In genomic region chr9:61368567-61369240, GRCm38 (mm10) we compare ENCODE assay signal across 7 mouse cellular contexts. TPM values are rescaled to one million over a fixed set of nuclear protein-coding genes. Genes with fewer than 3 reads are reported as not detected.
DNase-seq lines count a peak whose midpoint lies in the region; ATAC-seq and TF ChIP-seq lines count a peak whose summit lies in the region.

No protein-coding gene starts in this region.

- ATAC-seq in forebrain, postnatal 0 days = no peak
- ATAC-seq in intestine, embryonic 14.5 days (replicated peaks; ENCODE audit: low FRiP score, low TSS enrichment, low read depth) = no peak
- no peak for ATAC-seq in liver, embryonic 15.5 days (ENCODE audit: insufficient read depth)

- H3K4me3 ChIP-seq in forebrain, postnatal 0 days (ENCODE audit: low read depth, low read length) = no peak overlapping the region
- 0 out of 2 replicates have a peak overlapping the region, but pooled peaks have one; percentile 6 for H3K4me3 ChIP-seq in intestine, embryonic 14.5 days (ENCODE audit: low read depth, low read length)
- H3K4me3 ChIP-seq in liver, embryonic 15.5 days (replicated peaks) = peak overlapping the region; percentile 70

- no peak overlapping the region for H3K9ac ChIP-seq in forebrain, postnatal 0 days
- no peak overlapping the region for H3K9ac ChIP-seq in intestine, embryonic 14.5 days (ENCODE audit: low read length)
- H3K9ac ChIP-seq in liver, embryonic 15.5 days = no peak overlapping the region

- peak overlapping the region; percentile 51; the same call in 1 of the 2 replicates for H3K4me2 ChIP-seq in forebrain, postnatal 0 days (ENCODE audit: low read depth)
- H3K4me2 ChIP-seq in intestine, embryonic 14.5 days (ENCODE audit: low read length) = peak overlapping the region; percentile 46
- H3K4me2 ChIP-seq in liver, embryonic 15.5 days = peak overlapping the region; percentile 58

- DNase-seq in MN1 (ENCODE audit: low spot score) = peak; percentile 79
- peak; percentile 71 to 81 for DNase-seq in adrenal gland, postnatal 36 days
- DNase-seq in forebrain, postnatal 0 days = peak; percentile 82
- DNase-seq in intestine, embryonic 14.5 days (ENCODE audit: low spot score) = peak; percentile 88
- peak; percentile 68 for DNase-seq in ovary, postnatal 14 days (ENCODE audit: low spot score)
- DNase-seq in left cerebral cortex, adult 8-10 months (ENCODE audit: low spot score in 2 of 2) = no peak

- WGBS in forebrain, postnatal 0 days = 2% methylated on average over 12 of the region's 12 CpGs
- 1% methylated on average over 12 of the region's 12 CpGs for WGBS in intestine, embryonic 14.5 days
- 5% methylated on average over 12 of the region's 12 CpGs for WGBS in liver, embryonic 15.5 days (ENCODE audit: insufficient replicate concordance)

- no peaks in the 10 kb centered on the region for H3K9me3 ChIP-seq in forebrain, postnatal 0 days (ENCODE audit: low read length)
- H3K9me3 ChIP-seq in intestine, embryonic 14.5 days (ENCODE audit: control insufficient read depth, low read length) = no peaks in the 10 kb centered on the region
- no peaks in the 10 kb centered on the region for H3K9me3 ChIP-seq in liver, embryonic 15.5 days (replicated peaks)

- TF ChIP-seq CTCF in forebrain, postnatal 0 days (IDR thresholded peaks at IDR 0.05; ENCODE audit: low read depth) = no peak

- peaks cover 20% of the 10 kb centered on the region for H3K27me3 ChIP-seq in forebrain, postnatal 0 days (ENCODE audit: insufficient read depth, low read length)
- peaks cover 18% of the 10 kb centered on the region for H3K27me3 ChIP-seq in intestine, embryonic 14.5 days (replicated peaks; ENCODE audit: control insufficient read depth, insufficient read depth, low read length)
- H3K27me3 ChIP-seq in liver, embryonic 15.5 days = peaks cover 82% of the 10 kb centered on the region

- H3K4me1 ChIP-seq in forebrain, postnatal 0 days (ENCODE audit: insufficient read depth) = peaks cover 8% of the 10 kb centered on the region
- H3K4me1 ChIP-seq in intestine, embryonic 14.5 days (replicated peaks; ENCODE audit: control insufficient read depth, insufficient read depth, low read length) = peaks cover 41% of the 10 kb centered on the region
- H3K4me1 ChIP-seq in liver, embryonic 15.5 days (replicated peaks) = peaks cover 57% of the 10 kb centered on the region

- H3K27ac ChIP-seq in forebrain, postnatal 0 days (ENCODE audit: low read depth, low read length) = no peak overlapping the region
- peak overlapping the region; percentile 38; the same call in 1 of the 2 replicates for H3K27ac ChIP-seq in intestine, embryonic 14.5 days (ENCODE audit: low read depth)
- H3K27ac ChIP-seq in liver, embryonic 15.5 days (replicated peaks) = peak overlapping the region; percentile 29; the same call in 1 of the 2 replicates

- no peaks in the 10 kb centered on the region for H3K36me3 ChIP-seq in forebrain, postnatal 0 days (ENCODE audit: insufficient read depth)
- no peaks in the 10 kb centered on the region for H3K36me3 ChIP-seq in intestine, embryonic 14.5 days (ENCODE audit: control insufficient read depth, insufficient read depth, low read length)
- H3K36me3 ChIP-seq in liver, embryonic 15.5 days (replicated peaks) = no peaks in the 10 kb centered on the region

RNA-seq across cellular contexts. Expression of gene Tle3, which starts 3.5 kb away (rescaled TPM):
- 100 to 1,000 TPM; 121 to 144 TPM for total RNA-seq in adrenal gland, postnatal 36 days (2021)
- 63.3 and 66.3 TPM in 2 replicates for total RNA-seq in forebrain, postnatal 0 days (2014; rRNA removed)
- polyA plus RNA-seq in forebrain, postnatal 0 days (2015; fragmentation: Nextera tagmentation; extraction: Ambion mirVana) = 16.3 and 21.1 TPM in 2 replicates
- 23.3 and 25.0 TPM in 2 replicates for polyA plus RNA-seq in intestine, embryonic 14.5 days (2014; fragmentation: Nextera tagmentation; extraction: Ambion mirVana)
- 3.0 and 4.0 TPM in 2 replicates for polyA plus RNA-seq in liver, embryonic 15.5 days (2015; fragmentation: Nextera tagmentation; extraction: Ambion mirVana)
- total RNA-seq in left cerebral cortex, adult 8-10 months (2022) = 10 to 100 TPM; 37.4 to 53.8 (median 44.7) TPM

Comparison
In these comparisons a context has a peak if more than half of its experiments do, and no peak if none do; other contexts are left out.
1. DNase-seq: peak in MN1 (single experiment), adrenal gland, postnatal 36 days (2 of 2), forebrain, postnatal 0 days (single experiment), intestine, embryonic 14.5 days (single experiment) and ovary, postnatal 14 days (single experiment); none in left cerebral cortex, adult 8-10 months (0 of 2).
2. Peak in every context shown above with its lines, with median percentiles within 50 percentile points of each other: H3K4me2 ChIP-seq.